Mouse (Mus musculus) left cerebral cortex, adult 2 months (tissue): ENCODE data around the gene Trio. TPM values are rescaled to one million over a fixed set of nuclear protein-coding genes. Genes with fewer than 3 reads are reported as not detected.

Source experiments
- DNase-seq, 2 experiments: peaks; one replicate each; pipeline ENCODE4 v3.0.0; 2021 to 2022; ENCODE audit warnings: low spot score in 2 of 2, mixed read lengths in 1 of 2; ENCODE audit errors: extremely low spot score in 1 of 2
- H3K27ac ChIP-seq: fragments of 200-600 bp; 2 replicates; pipeline ENCODE4 v1.8.1; 2022
- H3K4me3 ChIP-seq: fragments of 200-600 bp; 2 replicates; pipeline ENCODE4 v1.8.1; 2022
- CTCF ChIP-seq: fragments of 200-600 bp; IDR thresholded peaks from 2 replicates; pipeline ENCODE4 v1.8.1; 2022; ENCODE audit warnings: antibody characterized with exemption, mild to moderate bottlenecking, moderate library complexity
- intact Hi-C: fragments of 180-260 bp; cut with DNase I; formaldehyde crosslinking; loops from one replicate; pipeline ENCODE4 v1.15.1; 2025
- total RNA-seq, 2 experiments: library from RNA; stranded (reverse); gene quantifications; 2 replicates each; pipeline ENCODE4 v1.2.3; 2021

Gene Trio
- total RNA-seq, 2 experiments from 2014 or later: 252 to 279 TPM

DNA sequence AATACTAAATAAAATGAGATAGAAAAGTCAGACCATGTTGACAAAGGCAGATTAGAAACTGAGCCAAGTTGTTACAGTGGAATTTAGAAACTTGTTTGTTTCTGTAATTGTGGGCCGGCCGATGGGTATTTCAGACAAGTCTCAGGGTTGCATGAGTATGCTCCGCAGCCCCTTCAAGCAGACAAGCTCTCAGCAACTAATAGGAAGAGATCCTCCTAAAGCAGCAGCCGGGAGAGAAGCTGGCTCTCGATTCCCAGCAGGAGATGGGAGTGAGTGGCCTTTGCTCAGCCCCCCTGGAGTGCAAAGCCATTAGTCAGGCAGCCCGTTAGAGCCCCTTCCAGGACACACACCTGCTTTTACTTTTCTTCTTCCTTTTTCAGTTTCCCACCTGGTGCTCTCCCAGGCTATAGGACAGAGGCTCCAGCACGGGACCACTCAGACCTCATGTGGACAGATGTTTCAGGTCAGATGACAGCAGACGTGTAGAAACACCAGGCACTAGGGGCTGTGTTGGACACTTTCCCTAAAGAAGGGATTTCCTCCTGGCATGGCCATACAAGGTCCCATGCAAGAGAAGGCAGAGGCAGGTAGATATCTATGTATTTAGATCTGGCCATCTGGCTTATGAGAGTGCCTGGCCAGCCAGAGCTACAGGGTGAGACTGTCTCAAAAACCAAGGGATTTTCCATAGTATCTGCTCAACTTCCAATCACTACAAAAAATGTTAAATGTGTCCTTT, 26.9 kb downstream of the Trio start:
- Histone ChIP-seq H3K27ac (no peak overlapping the region), H3K4me3 (no peak overlapping the region)
- intact Hi-C loops: no loop called here
- DNase-seq: no peak
- TF ChIP-seq CTCF: no peak

GRCm38 (mm10) chr15:27997917-27998316, 27.7 kb downstream of the Trio start:
- H3K27ac ChIP-seq: no peak overlapping the region
- H3K4me3 ChIP-seq: no peak overlapping the region
- no peak for DNase-seq
- intact Hi-C loops: no loop called here
- TF ChIP-seq CTCF: no peak

- peak; percentile 37 to 47 for DNase-seq
These were observed 28.2 kb downstream of the Trio start for GRCm38 (mm10) chr15:27997391-27997841.

GRCm38 (mm10) chr15:27996750-27997149, 28.9 kb downstream of the Trio start:
- Histone ChIP-seq H3K4me3 (no peak overlapping the region), H3K27ac (no peak overlapping the region; the same call in 1 of the 2 replicates)
- no peak for TF ChIP-seq CTCF
- intact Hi-C loops: no loop called here
- no peak for DNase-seq

More at GRCm38 (mm10) chr15:27997391-27997841, 28.2 kb downstream of the Trio start:
- H3K4me3 ChIP-seq: no peak overlapping the region
- intact Hi-C loops: no loop called here
- H3K27ac ChIP-seq: peak overlapping the region; percentile 0; the same call in 1 of the 2 replicates
- TF ChIP-seq CTCF: no peak

GRCm38 (mm10) chr15:27995421-27995820, 30.2 kb downstream of the Trio start:
- intact Hi-C loops: no loop called here
- H3K27ac ChIP-seq: no peak overlapping the region
- no peak for DNase-seq
- no peak for TF ChIP-seq CTCF
- no peak overlapping the region for H3K4me3 ChIP-seq

- TF ChIP-seq CTCF: no peak
- intact Hi-C loops: no loop called here
- Histone ChIP-seq H3K27ac (no peak overlapping the region), H3K4me3 (no peak overlapping the region)
- no peak for DNase-seq
These were observed 30.8 kb downstream of the Trio start for GRCm38 (mm10) chr15:27994870-27995269.

GRCm38 (mm10) chr15:27993528-27993927, 32.1 kb downstream of the Trio start:
- intact Hi-C loops: no loop called here
- H3K27ac ChIP-seq: no peak overlapping the region

GRCm38 (mm10) chr15:27992596-27992995, 33.1 kb downstream of the Trio start:
- Histone ChIP-seq H3K27ac (no peak overlapping the region), H3K4me3 (no peak overlapping the region)
- intact Hi-C loops: no loop called here
- no peak for DNase-seq
- no peak for TF ChIP-seq CTCF

More at GRCm38 (mm10) chr15:27993528-27993927, 32.1 kb downstream of the Trio start:
- no peak overlapping the region for H3K4me3 ChIP-seq
- DNase-seq: no peak
- TF ChIP-seq CTCF: no peak

DNA sequence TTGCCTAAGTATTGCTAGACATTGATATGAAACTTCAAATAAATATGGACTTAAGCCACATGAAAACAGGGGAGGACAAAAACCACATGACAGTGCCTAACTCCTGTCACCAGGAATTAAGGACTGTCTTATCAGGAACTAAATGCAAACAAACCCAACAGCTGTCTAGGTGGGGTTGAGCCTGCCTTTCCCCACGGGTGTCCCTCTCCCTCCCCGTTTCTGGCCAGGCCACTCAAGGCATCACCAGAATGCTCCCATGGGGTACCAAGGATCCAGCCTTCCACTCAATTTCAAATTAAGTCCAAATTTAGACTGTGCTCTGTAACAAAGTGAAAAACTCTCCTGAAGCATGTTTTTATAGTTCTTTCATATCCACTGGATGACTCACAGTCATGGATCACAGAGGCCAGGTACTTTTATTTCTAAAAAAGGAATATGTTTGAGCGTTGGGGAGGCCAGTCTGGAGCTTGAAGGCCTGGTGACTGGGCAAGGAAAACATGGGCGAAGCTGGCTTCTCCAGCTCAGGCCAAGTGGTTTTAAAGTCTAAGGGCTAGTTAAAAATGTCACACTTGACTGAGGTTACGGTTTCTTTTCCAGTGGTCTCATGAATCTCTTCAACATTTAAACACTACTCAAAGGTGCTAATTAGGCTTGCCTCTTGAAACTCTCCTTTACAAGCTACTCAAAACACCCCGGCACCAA, 33.6 kb downstream of the Trio start:
- no peak for TF ChIP-seq CTCF
- H3K4me3 ChIP-seq: no peak overlapping the region
- intact Hi-C loops: no loop called here
- H3K27ac ChIP-seq: no peak overlapping the region
- no peak for DNase-seq

DNA sequence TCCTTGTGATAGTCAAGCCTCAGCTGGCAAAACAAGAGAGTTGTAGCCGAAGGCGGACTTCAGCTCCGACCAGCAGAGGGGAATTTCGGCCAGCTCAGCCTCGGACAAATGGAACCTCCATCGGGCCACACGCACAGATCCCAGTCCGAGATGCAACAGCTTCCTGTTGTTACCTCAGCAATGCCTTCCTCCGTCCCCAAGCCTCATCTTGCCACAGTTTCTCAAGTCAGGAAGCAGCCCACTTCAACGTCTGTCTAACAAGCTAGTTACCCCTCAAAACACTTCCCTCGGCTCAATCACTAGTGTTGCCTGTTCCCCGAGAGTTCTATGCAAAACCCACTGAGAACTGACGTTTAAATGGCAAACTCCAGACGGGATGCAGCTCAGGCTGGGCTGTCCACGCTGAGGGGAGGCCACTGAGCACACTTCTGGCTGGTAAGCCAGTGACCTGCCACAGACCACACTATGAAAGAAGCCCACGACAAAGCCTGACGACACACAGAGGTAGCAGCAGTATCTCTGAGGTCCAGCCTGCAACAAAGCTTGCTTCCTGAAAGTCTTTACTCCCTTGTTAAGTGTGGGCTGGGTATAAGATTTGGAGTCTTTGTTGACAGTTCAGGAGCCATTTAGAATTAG, 34.5 kb downstream of the Trio start:
- no peak overlapping the region for H3K27ac ChIP-seq
- H3K4me3 ChIP-seq: no peak overlapping the region
- intact Hi-C loops: no loop called here
- no peak for TF ChIP-seq CTCF
- no peak for DNase-seq

DNA sequence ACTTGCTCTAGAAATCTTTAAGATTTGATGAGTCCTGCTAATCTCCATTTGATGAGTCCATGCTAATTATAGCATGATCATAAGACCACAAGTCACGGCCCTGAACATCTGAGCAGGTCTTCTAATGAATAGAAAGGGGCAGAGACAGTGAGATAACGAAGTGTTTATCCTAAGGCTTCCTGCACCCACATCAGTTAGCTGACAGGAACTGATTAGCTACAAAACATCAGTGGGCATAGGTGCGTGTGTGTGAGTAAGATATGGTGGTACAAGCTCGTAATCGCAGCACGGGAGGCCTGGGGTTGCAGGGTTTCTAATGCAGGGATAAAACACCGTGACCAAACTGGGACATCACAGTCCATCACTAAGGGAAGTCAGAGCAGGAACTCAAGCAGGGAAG, 37.7 kb downstream of the Trio start:
- intact Hi-C loops: no loop called here
- no peak for TF ChIP-seq CTCF
- H3K4me3 ChIP-seq: no peak overlapping the region
- H3K27ac ChIP-seq: no peak overlapping the region
- no peak for DNase-seq

- intact Hi-C loops: no loop called here
These were observed 40.8 kb downstream of the Trio start for GRCm38 (mm10) chr15:27984881-27985280.

More at GRCm38 (mm10) chr15:27984881-27985280, 40.8 kb downstream of the Trio start:
- H3K27ac ChIP-seq: no peak overlapping the region
- no peak for TF ChIP-seq CTCF
- H3K4me3 ChIP-seq: no peak overlapping the region
- DNase-seq: no peak
